Comparison of ENCODE assay signal across 1 mouse cellular context in genomic region chr2:156177079-156177478, GRCm38 (mm10).
TF ChIP-seq lines count a peak whose summit lies in the region.

No protein-coding gene starts in this region.

TF ChIP-seq in MEL, 35 proteins besides CTCF, POLR2A, EP300 and RAD21:
- TF ChIP-seq RCOR1 (IDR thresholded peaks at IDR 0.05; ENCODE audit: low read depth, low read length) (no peak), SIN3A (IDR thresholded peaks at IDR 0.05; ENCODE audit: low read length) (peak; percentile 20; the same call in 1 of the 2 replicates), POLR2AphosphoS2 (IDR thresholded peaks at IDR 0.05; ENCODE audit: low read length) (0 out of 2 replicates have a peak, but pooled peaks have one; percentile 27)
TF ChIP-seq in MEL: peak in this region for 2.
